Mouse (Mus musculus) lung, embryonic 14.5 days (tissue): ENCODE measurements at regions not wholly inside any gene's neighbourhood (a gene's known extent, or its start where the extent isn't known, plus 50 kb on each side); places are given as distances from the start of the nearest gene placed in this dataset.

ENCODE experiments used
- ATAC-seq: fragments of 200-750 bp; cut with Nextera tagmentation; 2 replicates; pipeline ENCODE4 v1.8.0; 2017; ENCODE audit warnings: mild to moderate bottlenecking, moderate TSS enrichment, moderate library complexity; ENCODE audit not compliant: insufficient read depth
- DNase-seq: peaks from one replicate; pipeline ENCODE4 v3.0.0-alpha.2; 2015
- H3K27ac ChIP-seq: fragments of 300-500 bp; sonication (generic); 2 replicates; pipeline ENCODE4 v1.5.1; 2014; ENCODE audit warnings: low read depth, mild to moderate bottlenecking, moderate library complexity
- H3K27me3 ChIP-seq: fragments of 300-500 bp; sonication (generic); 2 replicates; pipeline ENCODE4 v1.6.1; 2014; ENCODE audit warnings: low read length, control low read depth; ENCODE audit not compliant: insufficient read depth
- H3K36me3 ChIP-seq: fragments of 300-500 bp; sonication (generic); 2 replicates; pipeline ENCODE4 v1.6.1; 2014; ENCODE audit warnings: control low read depth; ENCODE audit not compliant: insufficient read depth
- H3K4me1 ChIP-seq: fragments of 300-500 bp; sonication (generic); 2 replicates; pipeline ENCODE4 v1.6.1; 2014; ENCODE audit warnings: antibody characterized with exemption, control low read depth; ENCODE audit not compliant: insufficient read depth
- H3K4me2 ChIP-seq: fragments of 300-500 bp; sonication (generic); 2 replicates; pipeline ENCODE4 v1.6.1; 2014; ENCODE audit warnings: mild to moderate bottlenecking
- H3K4me3 ChIP-seq: fragments of 300-500 bp; sonication (generic); 2 replicates; pipeline ENCODE4 v1.5.1; 2014; ENCODE audit warnings: low read depth, low read length
- H3K9ac ChIP-seq: fragments of 300-500 bp; sonication (generic); 2 replicates; pipeline ENCODE4 v1.6.1; 2014
- H3K9me3 ChIP-seq: fragments of 300-500 bp; sonication (generic); 2 replicates; pipeline ENCODE4 v1.6.1; 2016; ENCODE audit warnings: low read depth, low read length, control low read depth
- CTCF ChIP-seq: IDR thresholded peaks from 2 replicates; pipeline ENCODE4 v1.5.1; 2016; ENCODE audit warnings: antibody characterized with exemption, low read depth
- WGBS: fragments of 180-500 bp; shearing (Covaris S2); extraction: QIAGEN DNeasy Blood & Tissue Kit; methylation state at CpG from one replicate; pipeline ENCODE4 v1.1.7; 2014; 5-methylcytosine and 5-hydroxymethylcytosine counted together

DNA sequence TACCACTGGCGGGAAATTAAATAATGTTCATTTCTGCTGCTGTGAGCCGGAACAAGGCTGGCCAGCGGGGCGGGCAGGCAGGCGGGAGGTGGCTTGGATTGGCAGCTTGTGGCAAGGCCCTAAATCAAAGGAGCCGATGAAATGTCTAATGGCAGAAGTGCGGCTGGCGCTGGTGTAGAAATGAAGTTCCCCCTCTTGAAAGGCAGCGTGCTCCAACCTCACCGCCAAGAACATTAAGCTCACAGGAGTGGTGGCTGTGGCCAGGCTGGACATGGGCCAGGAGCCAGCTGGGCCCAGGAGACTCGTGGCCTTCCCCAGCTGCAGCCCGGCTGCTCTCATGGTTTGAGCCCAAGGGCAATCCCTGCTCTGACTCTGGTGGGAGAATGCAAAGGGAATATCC, 71.8 kb upstream of the Gm26897 start:
- Histone ChIP-seq H3K4me1 (no peaks in the 10 kb centered on the region), H3K4me3 (no peak overlapping the region), H3K36me3 (no peaks in the 10 kb centered on the region), H3K27ac (no peak overlapping the region), H3K27me3 (no peaks in the 10 kb centered on the region), H3K9ac (no peak overlapping the region), H3K9me3 (no peaks in the 10 kb centered on the region), H3K4me2 (no peak overlapping the region)
- ATAC-seq (no peak), DNase-seq (peak; percentile 62)
- 51% methylated on average over 12 of the region's 12 CpGs for WGBS
- TF ChIP-seq CTCF: no peak

DNA sequence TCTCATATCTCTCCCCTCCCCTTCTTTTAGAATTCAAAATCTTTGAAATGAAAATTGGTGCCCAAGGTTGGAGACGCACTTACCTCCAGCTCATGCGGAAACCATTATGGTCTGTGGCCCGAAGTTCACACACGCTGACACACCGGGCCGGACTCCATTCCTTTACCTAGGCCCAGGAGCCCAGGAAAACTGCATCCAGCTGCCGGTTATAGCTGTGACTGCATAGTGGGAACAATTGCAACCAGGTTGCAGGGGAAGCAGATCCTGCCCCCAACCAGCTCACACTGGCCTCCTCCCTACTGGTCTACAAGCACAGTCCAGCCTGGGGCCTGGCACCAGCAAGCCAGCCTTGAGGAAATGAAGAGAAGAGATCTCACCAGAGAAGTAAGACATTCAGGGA, 69.9 kb upstream of the Gm26897 start:
- H3K9ac ChIP-seq: no peak overlapping the region
- H3K4me3 ChIP-seq: no peak overlapping the region
- ATAC-seq (no peak), DNase-seq (no peak)
- no peaks in the 10 kb centered on the region for H3K27me3 ChIP-seq
- H3K4me2 ChIP-seq: no peak overlapping the region
- 83% methylated on average over 7 of the region's 7 CpGs for WGBS
- H3K27ac ChIP-seq: no peak overlapping the region
- no peaks in the 10 kb centered on the region for H3K4me1 ChIP-seq
- no peaks in the 10 kb centered on the region for H3K36me3 ChIP-seq
- 0 out of 2 replicates have a peak, but pooled peaks cover 4% of the 10 kb centered on the region for H3K9me3 ChIP-seq
- no peak for TF ChIP-seq CTCF

GRCm38 (mm10) chr5:111665406-111665805, 68.3 kb upstream of the Gm26897 start:
- no peak for TF ChIP-seq CTCF
- 0 out of 2 replicates have a peak, but pooled peaks cover 4% of the 10 kb centered on the region for H3K9me3 ChIP-seq
- no peaks in the 10 kb centered on the region for H3K4me1 ChIP-seq
- no peak overlapping the region for H3K27ac ChIP-seq
- no peak for DNase-seq
- no peak for ATAC-seq
- no peak overlapping the region for H3K4me3 ChIP-seq
- H3K36me3 ChIP-seq: no peaks in the 10 kb centered on the region
- 59% methylated on average over 19 of the region's 19 CpGs for WGBS
- H3K27me3 ChIP-seq: no peaks in the 10 kb centered on the region
- no peak overlapping the region for H3K9ac ChIP-seq
- no peak overlapping the region for H3K4me2 ChIP-seq

DNA sequence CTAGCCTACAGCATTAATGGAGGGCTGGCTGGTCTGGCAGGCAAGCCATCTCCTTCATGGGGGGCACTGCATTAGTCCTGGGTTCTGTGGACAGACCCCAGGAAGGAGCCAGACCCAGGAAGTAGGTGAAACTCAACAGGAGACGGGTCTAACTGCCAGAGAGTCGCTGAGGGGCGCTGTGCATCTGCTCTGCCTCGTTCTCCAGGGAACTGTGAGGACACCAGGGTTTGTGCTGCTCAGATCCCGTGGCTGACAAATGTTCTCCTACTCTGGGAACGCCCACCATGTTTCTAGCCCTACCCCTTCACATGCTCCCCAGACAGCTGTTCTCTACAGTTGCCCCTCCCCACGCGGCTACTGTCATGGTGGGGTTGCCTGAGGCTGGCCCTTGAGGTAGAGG, 67.7 kb upstream of the Gm26897 start:
- H3K27ac ChIP-seq: no peak overlapping the region
- no peak overlapping the region for H3K4me2 ChIP-seq
- no peak overlapping the region for H3K9ac ChIP-seq
- ATAC-seq: no peak; the same call in 1 of the 2 replicates
- no peak for TF ChIP-seq CTCF
- 55% methylated on average over 8 of the region's 8 CpGs for WGBS
- H3K4me1 ChIP-seq: no peaks in the 10 kb centered on the region
- no peak overlapping the region for H3K4me3 ChIP-seq
- no peaks in the 10 kb centered on the region for H3K27me3 ChIP-seq
- 0 out of 2 replicates have a peak, but pooled peaks cover 4% of the 10 kb centered on the region for H3K9me3 ChIP-seq
- no peak for DNase-seq
- no peaks in the 10 kb centered on the region for H3K36me3 ChIP-seq

DNA sequence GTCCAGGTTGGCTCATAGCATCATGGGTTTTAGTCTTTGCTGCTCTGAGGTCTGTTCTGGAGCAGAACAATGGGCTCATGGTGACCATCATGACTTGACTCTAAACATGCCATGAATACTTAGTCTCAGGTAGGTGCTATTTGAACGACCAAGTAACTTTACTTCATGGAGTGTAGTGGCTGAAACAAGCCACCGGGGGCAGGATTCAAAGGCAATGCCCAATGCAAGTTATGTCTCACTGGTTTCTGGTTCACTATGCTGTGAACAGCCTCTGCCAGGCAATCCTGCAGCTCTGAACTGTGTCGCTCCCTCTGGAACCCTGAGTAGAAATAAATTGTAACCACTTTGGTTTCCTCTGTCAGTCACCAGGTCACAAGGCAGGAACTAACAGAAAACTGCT, 65.8 kb upstream of the Gm26897 start:
- peaks cover 6% of the 10 kb centered on the region for H3K4me1 ChIP-seq
- 64% methylated on average over 3 of the region's 3 CpGs for WGBS
- DNase-seq: peak; percentile 38
- no peak overlapping the region for H3K4me2 ChIP-seq
- no peak overlapping the region for H3K9ac ChIP-seq
- H3K9me3 ChIP-seq: 0 out of 2 replicates have a peak, but pooled peaks cover 4% of the 10 kb centered on the region
- peak; percentile 58 for TF ChIP-seq CTCF
- H3K27me3 ChIP-seq: no peaks in the 10 kb centered on the region
- no peak for ATAC-seq
- no peaks in the 10 kb centered on the region for H3K36me3 ChIP-seq
- H3K4me3 ChIP-seq: no peak overlapping the region
- no peak overlapping the region for H3K27ac ChIP-seq

DNA sequence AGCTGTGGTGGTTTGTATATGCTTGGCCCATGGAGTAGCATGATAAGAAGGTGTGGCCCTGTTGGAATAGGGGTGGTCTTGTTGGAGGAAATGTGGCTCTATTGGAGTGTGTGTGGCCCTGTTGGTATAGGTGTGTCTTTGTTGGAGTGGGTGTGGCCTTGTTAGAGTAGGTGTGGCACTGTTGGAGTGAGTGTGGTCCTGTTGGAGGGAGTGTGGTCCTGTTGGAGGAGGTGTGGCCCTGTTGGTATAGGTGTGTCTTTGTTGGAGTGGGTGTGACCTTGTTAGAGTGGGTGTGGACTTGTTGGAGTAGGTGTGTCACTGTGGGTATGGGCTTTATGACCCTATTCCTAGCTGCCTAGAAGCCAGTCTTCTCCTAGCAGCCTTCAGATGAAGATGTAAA, 64.6 kb upstream of the Gm26897 start:
- Histone ChIP-seq H3K4me3 (no peak overlapping the region), H3K9ac (no peak overlapping the region), H3K4me1 (peaks cover 6% of the 10 kb centered on the region), H3K36me3 (no peaks in the 10 kb centered on the region), H3K27me3 (no peaks in the 10 kb centered on the region), H3K9me3 (0 out of 2 replicates have a peak, but pooled peaks cover 4% of the 10 kb centered on the region), H3K4me2 (no peak overlapping the region), H3K27ac (no peak overlapping the region)
- no peak for TF ChIP-seq CTCF
- ATAC-seq (no peak), DNase-seq (no peak)

GRCm38 (mm10) chr5:111671762-111672161, 62.0 kb upstream of the Gm26897 start:
- Histone ChIP-seq H3K27me3 (no peaks in the 10 kb centered on the region), H3K36me3 (no peaks in the 10 kb centered on the region), H3K27ac (peak overlapping the region; percentile 59; the same call in 1 of the 2 replicates), H3K4me2 (no peak overlapping the region), H3K9me3 (0 out of 2 replicates have a peak, but pooled peaks cover 4% of the 10 kb centered on the region), H3K4me3 (no peak overlapping the region), H3K4me1 (peaks cover 25% of the 10 kb centered on the region), H3K9ac (no peak overlapping the region)
- ATAC-seq (no peak), DNase-seq (peak; percentile 49)
- no peak for TF ChIP-seq CTCF
- WGBS: 42% methylated on average over 6 of the region's 6 CpGs
